Mouse (Mus musculus) limb, embryonic 10.5 days (tissue): ENCODE measurements around the gene Hrh3. TPM values are rescaled to one million over a fixed set of nuclear protein-coding genes. Genes with fewer than 3 reads are reported as not detected.

Source experiments
- DNase-seq: peaks from one replicate; pipeline ENCODE4 v3.0.0-alpha.2; 2017; ENCODE audit warnings: low spot score
- H3K27ac ChIP-seq: fragments of 300-500 bp; sonication (generic); 2 replicates; pipeline ENCODE4 v1.5.1; 2016; ENCODE audit warnings: mild to moderate bottlenecking
- H3K27me3 ChIP-seq: fragments of 300-500 bp; sonication (generic); 2 replicates; pipeline ENCODE4 v1.6.1; 2016; ENCODE audit warnings: low read depth, mild to moderate bottlenecking; ENCODE audit not compliant: poor library complexity, severe bottlenecking
- H3K36me3 ChIP-seq: fragments of 300-500 bp; sonication (generic); 2 replicates; pipeline ENCODE4 v1.6.1; 2016; ENCODE audit warnings: mild to moderate bottlenecking, moderate library complexity
- H3K4me1 ChIP-seq: fragments of 300-500 bp; sonication (generic); 2 replicates; pipeline ENCODE4 v1.6.1; 2016
- H3K4me3 ChIP-seq: fragments of 300-500 bp; sonication (generic); 2 replicates; pipeline ENCODE4 v1.5.1; 2016; ENCODE audit warnings: mild to moderate bottlenecking, moderate library complexity
- H3K9me3 ChIP-seq: fragments of 300-500 bp; sonication (generic); replicated peaks from 2 replicates; pipeline ENCODE4 v1.6.1; 2016; ENCODE audit warnings: mild to moderate bottlenecking
- WGBS: fragments of 180-500 bp; shearing (Covaris S2); methylation state at CpG from one replicate; pipeline ENCODE4 v1.1.7; 2016; 5-methylcytosine and 5-hydroxymethylcytosine counted together
- polyA plus RNA-seq: library from polyadenylated mRNA; unstranded; fragments of >200 nt; fragmentation: Nextera tagmentation; extraction: Ambion mirVana; gene quantifications from 2 replicates; pipeline ENCODE4 v1.2.1, GENCODE M21; 2016

The Hrh3 gene
- not detected in 2 replicates for polyA plus RNA-seq

- Histone ChIP-seq H3K36me3 (no peaks in the 10 kb centered on the region), H3K4me1 (peaks cover 30% of the 10 kb centered on the region), H3K27ac (0 out of 2 replicates have a peak within 1 kb of the TSS, but pooled peaks have one; percentile 12), H3K27me3 (peaks cover 88% of the 10 kb centered on the region), H3K9me3 (no peaks in the 10 kb centered on the region), H3K4me3 (peak within 1 kb of the TSS; percentile 63)
- under 1% methylated on average over 76 of the region's 87 CpGs for whole genome bisulfite sequencing
- DNase-seq: peak; percentile 93
Observed at GRCm38 (mm10) chr2:180103978-180104658, at the start of gene Hrh3. TSS of gene Hrh3 (minus strand) at chr2:180104488.

- Histone ChIP-seq H3K27ac (no peak overlapping the region), H3K9me3 (no peaks in the 10 kb centered on the region), H3K4me3 (no peak overlapping the region), H3K36me3 (peaks cover 45% of the 10 kb centered on the region), H3K4me1 (no peaks in the 10 kb centered on the region), H3K27me3 (no peaks in the 10 kb centered on the region)
- no peak for DNase-seq
- 89% methylated on average over 9 of the region's 9 CpGs for WGBS
Observed at GRCm38 (mm10) chr2:180148551-180148950, 44.3 kb upstream of the Hrh3 start.

GRCm38 (mm10) chr2:180147379-180147778, 43.1 kb upstream of the Hrh3 start:
- 91% methylated on average over 6 of the region's 6 CpGs for WGBS
- H3K4me3 ChIP-seq: no peak overlapping the region
- no peak for DNase-seq
- no peaks in the 10 kb centered on the region for H3K27me3 ChIP-seq
- peaks cover 42% of the 10 kb centered on the region for H3K36me3 ChIP-seq
- H3K4me1 ChIP-seq: no peaks in the 10 kb centered on the region
- H3K9me3 ChIP-seq: no peaks in the 10 kb centered on the region
- no peak overlapping the region for H3K27ac ChIP-seq

DNA sequence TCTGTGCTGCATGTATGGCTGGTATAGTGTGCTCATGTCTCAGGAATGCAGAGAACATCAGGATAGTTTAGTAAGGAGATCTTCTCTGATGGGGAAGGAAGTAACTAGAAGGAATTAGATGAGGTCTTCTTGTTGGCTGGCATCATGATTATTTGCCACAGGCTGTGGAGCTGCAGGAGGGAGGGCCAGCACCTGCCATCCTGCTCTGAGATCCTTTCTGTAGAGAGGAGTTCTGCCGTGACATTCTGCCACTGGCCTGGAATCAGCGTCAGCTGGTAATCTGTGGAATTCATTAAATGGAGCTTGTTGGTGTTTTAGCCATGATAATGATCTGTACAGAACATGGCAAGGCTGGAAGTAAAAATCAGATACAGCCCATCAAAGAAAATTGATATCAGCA, 41.8 kb upstream of the Hrh3 start:
- peaks cover 41% of the 10 kb centered on the region for H3K36me3 ChIP-seq
- H3K4me3 ChIP-seq: no peak overlapping the region
- no peaks in the 10 kb centered on the region for H3K9me3 ChIP-seq
- no peak overlapping the region for H3K27ac ChIP-seq
- WGBS: 92% methylated on average over 2 of the region's 2 CpGs
- no peaks in the 10 kb centered on the region for H3K27me3 ChIP-seq
- H3K4me1 ChIP-seq: no peaks in the 10 kb centered on the region
- DNase-seq: no peak

GRCm38 (mm10) chr2:180135414-180135813, 31.1 kb upstream of the Hrh3 start:
- 88% methylated on average over 5 of the region's 5 CpGs for WGBS
- no peaks in the 10 kb centered on the region for H3K4me1 ChIP-seq
- H3K4me3 ChIP-seq: no peak overlapping the region
- no peak overlapping the region for H3K27ac ChIP-seq
- no peak for DNase-seq
- no peaks in the 10 kb centered on the region for H3K27me3 ChIP-seq
- no peaks in the 10 kb centered on the region for H3K9me3 ChIP-seq
- H3K36me3 ChIP-seq: peaks cover 8% of the 10 kb centered on the region

DNA sequence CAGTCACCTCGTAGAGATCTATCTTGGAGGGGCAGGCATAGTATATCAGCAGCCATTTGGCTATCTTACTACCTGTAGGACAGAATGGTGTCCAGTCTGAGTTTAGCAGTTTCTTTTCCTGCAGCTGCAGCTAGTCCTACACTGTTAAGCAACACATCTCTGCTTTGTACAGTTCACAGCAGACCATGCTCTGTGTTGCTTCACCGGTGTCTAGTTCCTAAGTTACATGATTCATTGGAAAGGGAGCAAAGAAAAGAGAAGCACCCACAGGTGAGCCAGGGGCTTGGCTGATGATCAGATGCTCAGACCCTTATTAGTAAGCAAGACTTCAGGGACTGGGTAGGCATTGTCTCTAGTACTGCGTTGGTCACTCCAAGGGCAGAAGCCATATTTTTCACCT, 29.6 kb upstream of the Hrh3 start:
- H3K36me3 ChIP-seq: peaks cover 8% of the 10 kb centered on the region
- no peak overlapping the region for H3K4me3 ChIP-seq
- no peaks in the 10 kb centered on the region for H3K9me3 ChIP-seq
- DNase-seq: no peak
- no peaks in the 10 kb centered on the region for H3K4me1 ChIP-seq
- H3K27me3 ChIP-seq: no peaks in the 10 kb centered on the region
- no peak overlapping the region for H3K27ac ChIP-seq
- WGBS: 80% methylated on average over 3 of the region's 3 CpGs

GRCm38 (mm10) chr2:180133231-180133630, 28.9 kb upstream of the Hrh3 start:
- H3K27ac ChIP-seq: no peak overlapping the region
- H3K36me3 ChIP-seq: peaks cover 1% of the 10 kb centered on the region; the same call in 1 of the 2 replicates
- H3K27me3 ChIP-seq: no peaks in the 10 kb centered on the region
- no peaks in the 10 kb centered on the region for H3K4me1 ChIP-seq
- no peaks in the 10 kb centered on the region for H3K9me3 ChIP-seq
- no peak for DNase-seq
- no peak overlapping the region for H3K4me3 ChIP-seq
- 97% methylated on average over 4 of the region's 4 CpGs for WGBS

- 73% methylated on average over 1 of the region's 1 CpGs for WGBS
- H3K9me3 ChIP-seq: no peaks in the 10 kb centered on the region
Observed at GRCm38 (mm10) chr2:180127675-180128074, 23.4 kb upstream of the Hrh3 start.

GRCm38 (mm10) chr2:180126195-180126594, 21.9 kb upstream of the Hrh3 start:
- H3K9me3 ChIP-seq: no peaks in the 10 kb centered on the region
- H3K27ac ChIP-seq: no peak overlapping the region
- 28% methylated on average over 4 of the region's 4 CpGs for WGBS
- no peaks in the 10 kb centered on the region for H3K27me3 ChIP-seq
- no peak overlapping the region for H3K4me3 ChIP-seq
- peaks cover 5% of the 10 kb centered on the region; the same call in 1 of the 2 replicates for H3K36me3 ChIP-seq
- no peak for DNase-seq
- H3K4me1 ChIP-seq: peaks cover 23% of the 10 kb centered on the region; the same call in 1 of the 2 replicates

More at GRCm38 (mm10) chr2:180127675-180128074, 23.4 kb upstream of the Hrh3 start:
- DNase-seq: no peak
- Histone ChIP-seq H3K27me3 (no peaks in the 10 kb centered on the region), H3K27ac (no peak overlapping the region), H3K4me3 (no peak overlapping the region), H3K36me3 (peaks cover 5% of the 10 kb centered on the region; the same call in 1 of the 2 replicates), H3K4me1 (peaks cover 23% of the 10 kb centered on the region; the same call in 1 of the 2 replicates)

DNA sequence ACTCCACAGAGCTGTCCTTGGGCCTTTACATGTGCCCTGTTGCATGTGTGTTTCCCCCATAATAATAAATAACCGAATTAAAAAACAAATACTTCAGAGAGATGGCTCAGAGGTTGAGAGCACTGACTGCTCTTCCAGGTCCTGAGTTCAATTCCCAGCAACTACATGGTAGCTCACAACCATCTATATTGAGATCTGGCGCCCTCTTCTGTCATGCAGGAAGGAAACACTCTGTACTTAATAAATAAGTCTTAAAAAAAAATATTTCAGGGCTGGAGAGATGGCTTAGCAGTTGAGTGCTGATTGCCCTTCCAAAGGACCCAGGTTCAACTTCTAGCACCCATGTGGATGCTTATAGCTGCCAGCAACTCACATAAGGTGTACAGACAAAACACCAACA, 19.9 kb upstream of the Hrh3 start:
- DNase-seq: no peak
- Histone ChIP-seq H3K36me3 (peaks cover 5% of the 10 kb centered on the region; the same call in 1 of the 2 replicates), H3K4me3 (no peak overlapping the region), H3K27me3 (no peaks in the 10 kb centered on the region), H3K27ac (no peak overlapping the region), H3K9me3 (no peaks in the 10 kb centered on the region), H3K4me1 (peaks cover 31% of the 10 kb centered on the region)
- WGBS: 86% methylated on average over 2 of the region's 2 CpGs

DNA sequence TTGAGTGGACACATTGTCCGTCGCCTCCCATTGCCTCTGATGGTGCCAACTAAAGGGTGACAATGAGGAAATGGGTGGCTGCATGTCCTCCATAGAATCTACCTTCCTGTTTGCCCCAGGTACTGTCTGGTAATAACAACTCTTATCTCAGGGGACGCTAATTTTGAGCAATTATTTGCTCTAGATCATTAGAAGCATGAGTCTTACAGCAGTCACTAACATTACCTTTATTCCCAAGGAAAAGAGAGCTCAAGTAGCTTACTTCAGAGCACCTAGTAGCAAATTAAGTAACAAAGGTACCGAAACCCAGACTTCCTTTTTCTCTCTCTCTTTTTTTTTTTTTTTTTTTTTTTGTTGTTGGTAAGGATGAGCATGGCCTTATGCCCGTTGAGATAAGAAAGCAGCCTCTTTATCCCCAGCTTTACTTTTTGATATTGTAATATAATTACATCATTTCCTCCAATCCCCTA, 16.0 kb upstream of the Hrh3 start:
- DNase-seq: no peak
- Histone ChIP-seq H3K27ac (no peak overlapping the region), H3K36me3 (peaks cover 5% of the 10 kb centered on the region; the same call in 1 of the 2 replicates), H3K4me1 (peaks cover 26% of the 10 kb centered on the region), H3K27me3 (peaks cover 7% of the 10 kb centered on the region; the same call in 1 of the 2 replicates), H3K4me3 (peak overlapping the region; percentile 81), H3K9me3 (no peaks in the 10 kb centered on the region)
- 72% methylated on average over 5 of the region's 5 CpGs for WGBS

DNA sequence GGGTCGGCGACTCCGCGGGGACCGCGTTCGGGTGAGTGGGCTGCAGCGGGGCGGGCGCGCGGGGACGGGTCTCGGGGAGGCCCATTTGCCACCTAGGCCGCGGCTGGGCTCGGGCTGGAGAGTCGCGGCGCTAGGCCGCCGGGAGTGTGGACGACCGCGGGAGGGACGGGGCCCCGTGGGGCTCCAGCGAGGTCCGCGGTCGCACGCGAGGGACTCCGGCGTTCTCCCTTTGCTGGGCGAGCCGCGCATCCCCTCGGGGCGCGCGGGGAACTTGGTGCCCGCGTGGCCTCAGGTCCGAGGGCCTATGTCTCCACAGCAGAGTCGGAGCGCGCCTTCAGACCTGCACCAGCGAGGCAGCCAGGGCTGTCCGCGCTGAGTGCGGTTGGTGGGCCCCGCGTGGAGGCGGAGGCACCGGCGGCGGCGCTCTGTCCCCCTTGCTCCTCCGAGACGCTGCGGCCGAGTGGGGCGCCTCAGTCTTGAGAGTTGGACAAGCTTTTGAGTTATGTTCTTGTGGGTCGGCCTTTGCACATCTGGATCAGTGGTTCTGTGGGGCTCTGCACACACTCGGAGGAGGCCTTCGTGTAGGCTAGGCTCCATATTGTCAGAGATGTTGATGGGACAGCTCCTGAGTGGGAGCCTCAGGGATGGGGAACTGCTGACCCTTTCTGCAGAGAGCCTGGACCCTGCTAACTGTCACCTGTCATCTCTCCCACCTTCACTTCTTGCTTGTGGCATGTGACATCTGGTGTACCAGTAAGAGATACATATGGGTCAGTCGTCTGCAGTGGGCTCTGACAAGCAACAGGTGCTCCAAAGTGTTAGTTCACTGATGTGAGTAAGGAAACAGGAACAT, 15.4 kb upstream of the Hrh3 start:
- Histone ChIP-seq H3K36me3 (peaks cover 5% of the 10 kb centered on the region; the same call in 1 of the 2 replicates), H3K4me3 (peak overlapping the region; percentile 81), H3K27me3 (peaks cover 7% of the 10 kb centered on the region; the same call in 1 of the 2 replicates), H3K9me3 (no peaks in the 10 kb centered on the region), H3K27ac (peak overlapping the region; percentile 80), H3K4me1 (peaks cover 25% of the 10 kb centered on the region)
- no peak for DNase-seq
- 1% methylated on average over 68 of the region's 68 CpGs for WGBS
